Mouse (Mus musculus) spleen, adult 2 months (tissue): Measurements from ENCODE around the gene Hmgb2. TPM values are rescaled to one million over a fixed set of nuclear protein-coding genes. Genes with fewer than 3 reads are reported as not detected.

Source experiments
- DNase-seq, 2 experiments: peaks; one replicate each; pipeline versions ENCODE4 v3.0.0 to v3.0.0-alpha.2; 2012 to 2021; ENCODE audit warnings: low spot score in 2 of 2, low read depth in 1 of 2
- H3K27ac ChIP-seq: fragments of 200-500 bp; 2 replicates; pipeline ENCODE4 v1.5.1; 2012; ENCODE audit warnings: low read length, inconsistent platforms; ENCODE audit not compliant: insufficient read depth
- H3K27me3 ChIP-seq: fragments of 200-500 bp; 2 replicates; pipeline ENCODE4 v1.6.1; 2012; ENCODE audit warnings: mild to moderate bottlenecking, moderate library complexity, low read length, inconsistent platforms; ENCODE audit not compliant: control insufficient read depth, insufficient read depth
- H3K36me3 ChIP-seq: fragments of 200-500 bp; 2 replicates; pipeline ENCODE4 v1.6.1; 2012; ENCODE audit warnings: mild to moderate bottlenecking, low read length, inconsistent platforms; ENCODE audit not compliant: control insufficient read depth, insufficient read depth
- H3K4me1 ChIP-seq: fragments of 200-500 bp; 2 replicates; pipeline ENCODE4 v1.6.1; 2011; ENCODE audit warnings: inconsistent platforms; ENCODE audit not compliant: control insufficient read depth, insufficient read depth, insufficient read length
- H3K4me3 ChIP-seq: fragments of 200-500 bp; 2 replicates; pipeline ENCODE4 v1.5.1; 2011; ENCODE audit warnings: mild to moderate bottlenecking, inconsistent platforms; ENCODE audit not compliant: insufficient read depth, insufficient read length; ENCODE audit errors: extremely low read depth
- CTCF ChIP-seq: fragments of 200-500 bp; IDR thresholded peaks from 2 replicates; pipeline ENCODE4 v1.5.1; 2011; ENCODE audit warnings: mild to moderate bottlenecking, inconsistent platforms; ENCODE audit not compliant: insufficient read depth, insufficient read length, insufficient replicate concordance; ENCODE audit errors: extremely low read depth
- POLR2A ChIP-seq: fragments of 200-500 bp; IDR thresholded peaks from 2 replicates; pipeline ENCODE4 v1.6.1; 2011; ENCODE audit warnings: low read depth, low read length, inconsistent platforms
- WGBS: fragments of 180-500 bp; shearing (Covaris S2); methylation state at CpG from one replicate; pipeline ENCODE4 v1.1.7; 2018; 5-methylcytosine and 5-hydroxymethylcytosine counted together
- polyA plus RNA-seq: library from polyadenylated mRNA; depleted of rRNA; stranded (reverse); fragments of >200 nt; gene quantifications from 2 replicates; pipeline ENCODE4 v1.2.3, GENCODE M21; 2012; rRNA removed

Hmgb2 gene
- polyA plus RNA-seq: 14.5 and 14.8 TPM in 2 replicates

DNA sequence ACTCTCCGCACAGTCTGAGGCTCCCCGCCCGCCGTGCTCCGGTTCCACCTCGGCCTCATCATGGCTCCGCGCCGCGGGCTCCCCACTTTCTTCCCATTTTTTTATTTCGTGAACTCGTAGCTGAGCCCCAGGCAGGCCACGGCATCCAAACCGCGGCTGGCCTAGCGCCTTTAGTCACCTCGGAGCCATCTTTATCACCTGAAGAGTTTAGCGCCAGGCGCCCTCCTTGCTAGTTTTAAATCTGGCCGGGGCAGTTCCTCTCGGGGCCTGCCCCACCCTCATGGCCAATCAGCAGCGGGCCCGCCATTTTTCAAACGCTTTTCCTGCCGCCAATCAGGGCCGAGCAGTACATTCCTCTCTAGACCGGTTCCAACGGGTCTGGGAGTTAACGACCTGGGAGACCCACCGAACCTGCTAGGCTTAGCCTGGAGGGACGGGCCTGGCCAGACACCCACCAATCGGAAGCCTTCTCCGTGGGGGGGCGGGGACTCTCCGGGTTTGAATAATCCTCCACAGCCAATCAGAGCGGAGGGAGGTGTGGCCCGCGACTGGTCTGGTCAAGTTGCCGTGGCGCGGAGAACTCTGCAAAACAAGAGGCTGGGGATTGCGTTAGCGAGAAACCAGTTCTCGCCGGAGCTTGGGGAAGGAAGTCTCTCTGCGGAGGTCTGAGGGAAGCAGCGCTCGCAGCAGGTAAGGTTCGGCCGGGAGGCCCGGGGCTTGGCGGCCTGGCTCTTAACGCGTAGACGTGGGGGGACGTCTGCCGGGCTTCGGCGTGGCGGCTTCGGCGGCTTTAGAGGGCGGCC is at the start of gene Hmgb2:
TSS of gene Hmgb2 (plus strand) at position 592 of the 803 bp plus-strand sequence.
- H3K27me3 ChIP-seq: peaks cover 3% of the 10 kb centered on the region; the same call in 1 of the 2 replicates
- peak within 1 kb of the TSS; percentile 98 for H3K27ac ChIP-seq
- TF ChIP-seq CTCF (no peak), POLR2A (peak; percentile 78)
- peak within 1 kb of the TSS; percentile 88 for H3K4me3 ChIP-seq
- DNase-seq: peak; percentile 99
- under 1% methylated on average over 63 of the region's 63 CpGs for WGBS
- H3K4me1 ChIP-seq: no peaks in the 10 kb centered on the region; the same call in none of the 2 replicates
- H3K36me3 ChIP-seq: peaks cover 7% of the 10 kb centered on the region

DNA sequence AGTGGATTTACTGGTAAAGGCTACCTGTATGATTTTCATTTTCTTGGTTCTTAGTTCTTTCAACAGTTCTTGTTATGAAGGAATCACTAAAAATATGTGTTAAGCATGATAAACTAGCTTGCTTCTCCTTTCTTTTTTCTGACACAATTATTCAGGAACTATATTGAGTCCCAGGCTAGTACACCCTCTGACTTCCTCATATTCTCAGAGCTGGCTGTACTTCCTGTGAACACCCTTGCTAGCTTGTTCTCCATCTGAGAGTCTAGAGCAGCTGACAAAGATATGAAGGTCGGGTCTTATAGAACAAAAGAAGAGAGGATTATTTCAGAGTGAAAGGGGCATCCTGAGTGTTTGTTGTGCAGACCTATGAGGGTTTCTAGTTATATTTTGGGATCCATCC is 48.9 kb upstream of the Hmgb2 start:
- no peak for TF ChIP-seq CTCF
- no peak for DNase-seq
- 2% methylated on average over 1 of the region's 1 CpGs for WGBS
- H3K4me3 ChIP-seq: no peak overlapping the region
- H3K27ac ChIP-seq: no peak overlapping the region
- H3K27me3 ChIP-seq: no peaks in the 10 kb centered on the region
- no peaks in the 10 kb centered on the region for H3K36me3 ChIP-seq
- H3K4me1 ChIP-seq: no peaks in the 10 kb centered on the region

DNA sequence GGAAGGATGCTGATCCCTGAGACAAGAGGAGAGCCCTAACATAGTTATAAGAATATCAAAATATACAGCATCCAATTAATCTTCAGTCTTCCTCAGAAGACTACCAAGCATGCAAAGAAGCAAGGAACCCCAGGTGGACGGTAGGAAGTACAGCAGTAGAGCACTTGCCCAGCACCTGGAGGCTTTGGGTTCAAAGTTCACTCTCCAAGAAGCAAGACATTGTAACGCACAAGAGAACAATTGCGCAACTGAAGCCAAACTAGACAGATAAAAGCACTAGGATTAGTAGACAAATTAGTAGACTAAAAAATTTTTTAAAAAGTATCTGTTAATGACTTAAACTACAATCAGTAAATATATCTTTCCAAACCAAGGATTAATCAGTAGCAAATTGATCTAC is 48.0 kb upstream of the Hmgb2 start:
- no peaks in the 10 kb centered on the region for H3K36me3 ChIP-seq
- H3K27me3 ChIP-seq: no peaks in the 10 kb centered on the region
- H3K27ac ChIP-seq: no peak overlapping the region
- TF ChIP-seq POLR2A (no peak), CTCF (no peak)
- 90% methylated on average over 3 of the region's 3 CpGs for WGBS
- H3K4me3 ChIP-seq: no peak overlapping the region
- no peak for DNase-seq
- H3K4me1 ChIP-seq: no peaks in the 10 kb centered on the region

DNA sequence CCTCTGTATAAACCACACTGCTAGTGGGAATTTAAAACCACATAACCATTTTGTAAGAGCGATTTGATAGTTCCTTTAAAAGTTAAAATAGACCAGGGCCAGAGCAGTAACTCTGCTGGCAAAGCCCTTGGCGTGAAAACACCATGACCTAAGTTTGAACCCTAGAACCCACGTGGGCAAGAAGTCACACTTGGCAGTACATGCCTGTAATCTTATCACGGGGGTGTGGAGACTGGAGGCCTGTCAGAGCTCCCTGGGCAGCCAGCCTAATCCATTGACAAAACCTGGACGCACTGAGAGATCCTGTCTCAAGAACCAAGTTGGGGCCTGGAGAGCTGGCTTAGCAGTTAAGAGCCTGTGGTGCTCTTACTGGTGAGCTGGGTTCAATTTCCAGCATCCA is 43.1 kb upstream of the Hmgb2 start:
- 31% methylated on average over 5 of the region's 5 CpGs for WGBS
- no peak for DNase-seq
- TF ChIP-seq POLR2A: no peak
- no peak for TF ChIP-seq CTCF
- Histone ChIP-seq H3K36me3 (no peaks in the 10 kb centered on the region), H3K4me3 (no peak overlapping the region), H3K4me1 (no peaks in the 10 kb centered on the region), H3K27ac (no peak overlapping the region), H3K27me3 (no peaks in the 10 kb centered on the region)

- Histone ChIP-seq H3K4me3 (no peak overlapping the region), H3K27ac (no peak overlapping the region), H3K36me3 (no peaks in the 10 kb centered on the region), H3K27me3 (no peaks in the 10 kb centered on the region), H3K4me1 (no peaks in the 10 kb centered on the region)
- TF ChIP-seq CTCF (no peak), POLR2A (no peak)
- WGBS: 91% methylated on average over 5 of the region's 5 CpGs
- no peak for DNase-seq
Observed at GRCm38 (mm10) chr8:57470863-57471262, 40.8 kb upstream of the Hmgb2 start.

GRCm38 (mm10) chr8:57473751-57474150 is 38.0 kb upstream of the Hmgb2 start:
- H3K36me3 ChIP-seq: no peaks in the 10 kb centered on the region
- no peak overlapping the region for H3K27ac ChIP-seq
- H3K4me1 ChIP-seq: no peaks in the 10 kb centered on the region; the same call in 1 of the 2 replicates
- 92% methylated on average over 6 of the region's 6 CpGs for WGBS
- DNase-seq: no peak
- no peak overlapping the region for H3K4me3 ChIP-seq
- TF ChIP-seq POLR2A: no peak
- TF ChIP-seq CTCF: no peak
- no peaks in the 10 kb centered on the region for H3K27me3 ChIP-seq

DNA sequence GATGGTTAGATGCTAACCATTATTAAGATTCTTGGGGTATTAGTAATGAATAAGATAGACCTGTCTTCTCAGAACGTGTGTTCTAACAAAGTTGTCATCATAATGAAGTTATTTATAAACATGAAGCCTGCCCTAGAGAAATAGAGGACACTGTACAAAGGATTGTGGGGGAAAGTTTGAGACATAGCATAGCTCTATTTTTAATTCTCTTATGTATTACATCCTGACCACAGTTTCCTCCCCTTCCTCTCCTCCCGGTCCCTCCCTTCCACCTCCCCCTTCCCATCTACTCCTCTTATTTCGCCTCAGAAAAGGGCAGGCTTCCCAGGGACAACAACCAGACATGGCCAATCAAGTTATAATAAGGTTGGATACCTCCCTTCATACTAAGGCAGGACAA is 33.3 kb upstream of the Hmgb2 start:
- no peak overlapping the region for H3K27ac ChIP-seq
- H3K4me1 ChIP-seq: no peaks in the 10 kb centered on the region; the same call in 1 of the 2 replicates
- no peaks in the 10 kb centered on the region for H3K27me3 ChIP-seq
- no peak for DNase-seq
- TF ChIP-seq POLR2A: no peak
- TF ChIP-seq CTCF: no peak
- H3K36me3 ChIP-seq: 0 out of 2 replicates have a peak, but pooled peaks cover 2% of the 10 kb centered on the region
- H3K4me3 ChIP-seq: no peak overlapping the region
- WGBS: 17% methylated on average over 3 of the region's 3 CpGs
